Mouse (Mus musculus) megakaryocyte, embryonic 14.5 days (primary cell): ENCODE results near the gene Spc24.

Experiments used
- FLI1 ChIP-seq: IDR thresholded peaks from 2 replicates; pipeline ENCODE4 v1.6.1; 2012; ENCODE audit warnings: low read length, inconsistent platforms, mixed read lengths
- GATA1 ChIP-seq: IDR thresholded peaks from 3 replicates; pipeline ENCODE4 v1.6.1; 2012; ENCODE audit warnings: mixed read lengths, low read length, inconsistent platforms, borderline replicate concordance

DNA sequence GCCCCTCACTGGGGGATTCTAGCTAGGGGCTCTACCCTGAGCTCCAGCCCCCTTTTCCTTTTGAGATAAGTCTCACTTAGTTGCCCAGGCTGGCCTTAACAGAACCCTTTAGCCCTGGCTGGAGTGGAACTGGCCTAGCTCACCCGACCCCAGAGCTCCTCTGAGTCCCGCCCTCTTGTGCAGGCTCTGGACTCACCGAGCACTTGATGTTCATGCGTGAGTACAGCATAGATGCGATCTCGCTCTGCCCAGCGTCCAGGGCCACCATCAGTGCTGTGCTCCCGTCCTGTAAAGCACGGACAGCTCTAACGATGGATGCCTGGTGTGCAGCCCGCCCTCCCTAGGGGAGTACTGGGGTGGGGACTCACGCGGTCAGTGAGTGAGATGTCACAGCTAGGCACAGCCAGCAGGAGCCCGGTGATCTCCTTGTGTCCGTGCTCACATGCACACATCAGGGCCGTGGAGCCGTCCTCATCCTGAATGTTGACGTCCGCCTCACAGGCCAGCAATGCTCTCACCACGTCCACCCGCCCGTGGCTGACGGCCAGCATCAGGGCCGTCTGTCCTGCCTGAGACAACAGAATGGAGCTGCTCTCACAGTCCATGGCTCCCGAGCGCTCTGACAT, 9.6 kb upstream of the Spc24 start:
- TF ChIP-seq GATA1 = no peak
- no peak for TF ChIP-seq FLI1
